Mouse (Mus musculus) limb, embryonic 11.5 days (tissue): ENCODE measurements around the gene Pdcd2. TPM values are rescaled to one million over a fixed set of nuclear protein-coding genes. Genes with fewer than 3 reads are reported as not detected.
"Not testable (repeated sequence)": the region's sequence is repeated elsewhere in the genome, so short reads cannot be mapped to it uniquely, and the experiment has no call there.

Experiments used
- ATAC-seq: fragments of 200-750 bp; cut with Nextera tagmentation; 2 replicates; pipeline ENCODE4 v1.8.0; 2017; ENCODE audit warnings: low read depth; ENCODE audit not compliant: insufficient number of reproducible peaks, low FRiP score, low TSS enrichment
- DNase-seq: peaks from one replicate; pipeline ENCODE4 v3.0.0-alpha.2; 2015; ENCODE audit warnings: low spot score
- H3K27ac ChIP-seq: fragments of 300-500 bp; sonication (generic); replicated peaks from 2 replicates; pipeline ENCODE4 v1.5.1; 2014; ENCODE audit warnings: low read depth, mild to moderate bottlenecking, low read length
- H3K27me3 ChIP-seq: fragments of 300-500 bp; sonication (generic); 2 replicates; pipeline ENCODE4 v1.6.1; 2014; ENCODE audit warnings: mild to moderate bottlenecking, low read length, mixed read lengths; ENCODE audit not compliant: control insufficient read depth, insufficient read depth
- H3K36me3 ChIP-seq: fragments of 300-500 bp; sonication (generic); 2 replicates; pipeline ENCODE4 v1.6.1; 2014; ENCODE audit warnings: mild to moderate bottlenecking, low read length, moderate library complexity, mixed read lengths; ENCODE audit not compliant: control insufficient read depth, insufficient read depth
- H3K4me1 ChIP-seq: fragments of 300-500 bp; sonication (generic); 2 replicates; pipeline ENCODE4 v1.6.1; 2014; ENCODE audit warnings: low read length, mixed read lengths; ENCODE audit not compliant: control insufficient read depth, insufficient read depth
- H3K4me2 ChIP-seq: fragments of 300-500 bp; sonication (generic); 2 replicates; pipeline ENCODE4 v1.6.1; 2014; ENCODE audit warnings: low read depth, mild to moderate bottlenecking, moderate library complexity; ENCODE audit not compliant: severe bottlenecking
- H3K4me3 ChIP-seq: fragments of 300-500 bp; sonication (generic); 2 replicates; pipeline ENCODE4 v1.5.1; 2014; ENCODE audit warnings: low read depth, low read length
- H3K9ac ChIP-seq: fragments of 300-500 bp; sonication (generic); 2 replicates; pipeline ENCODE4 v1.6.1; 2014; ENCODE audit warnings: mild to moderate bottlenecking, low read length
- H3K9me3 ChIP-seq: fragments of 300-500 bp; sonication (generic); 2 replicates; pipeline ENCODE4 v1.6.1; 2016; ENCODE audit warnings: low read length; ENCODE audit not compliant: control insufficient read depth
- WGBS: fragments of 180-500 bp; shearing (Covaris S2); extraction: QIAGEN DNeasy Blood & Tissue Kit; methylation state at CpG from one replicate; pipeline ENCODE4 v1.1.7; 2014; 5-methylcytosine and 5-hydroxymethylcytosine counted together
- polyA plus RNA-seq: library from polyadenylated mRNA; unstranded; fragments of >200 nt; fragmentation: Nextera tagmentation; extraction: Ambion mirVana; gene quantifications from 2 replicates; pipeline ENCODE4 v1.2.1, GENCODE M21; 2014

Pdcd2 gene
- polyA plus RNA-seq, 1 experiment from 2014 or later, result 53.8 TPM

DNA sequence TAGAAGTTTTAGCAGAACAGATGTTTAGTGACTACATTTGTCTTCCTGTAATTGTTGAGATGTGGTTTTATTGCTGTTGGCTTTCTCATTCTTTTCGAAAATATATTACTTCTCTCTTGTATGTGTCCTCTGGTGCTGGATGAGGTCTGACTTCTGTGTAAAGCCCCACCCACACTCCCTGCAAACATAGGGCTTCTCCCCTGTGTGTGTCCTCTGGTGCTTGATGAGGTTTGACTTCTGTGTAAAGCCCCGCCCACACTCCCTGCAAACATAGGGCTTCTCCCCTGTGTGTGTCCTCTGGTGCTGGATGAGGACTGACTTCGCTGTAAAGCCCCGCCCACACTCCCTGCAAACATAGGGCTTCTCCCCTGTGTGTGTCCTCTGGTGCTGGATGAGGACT, 16.8 kb upstream of the Pdcd2 start:
- WGBS, result 77% methylated on average over 2 of the region's 4 CpGs
- not testable (repeated sequence) for ATAC-seq, H3K27me3 ChIP-seq, H3K4me1 ChIP-seq, H3K9ac ChIP-seq, H3K4me2 ChIP-seq, H3K9me3 ChIP-seq, DNase-seq, H3K27ac ChIP-seq, H3K36me3 ChIP-seq, H3K4me3 ChIP-seq

DNA sequence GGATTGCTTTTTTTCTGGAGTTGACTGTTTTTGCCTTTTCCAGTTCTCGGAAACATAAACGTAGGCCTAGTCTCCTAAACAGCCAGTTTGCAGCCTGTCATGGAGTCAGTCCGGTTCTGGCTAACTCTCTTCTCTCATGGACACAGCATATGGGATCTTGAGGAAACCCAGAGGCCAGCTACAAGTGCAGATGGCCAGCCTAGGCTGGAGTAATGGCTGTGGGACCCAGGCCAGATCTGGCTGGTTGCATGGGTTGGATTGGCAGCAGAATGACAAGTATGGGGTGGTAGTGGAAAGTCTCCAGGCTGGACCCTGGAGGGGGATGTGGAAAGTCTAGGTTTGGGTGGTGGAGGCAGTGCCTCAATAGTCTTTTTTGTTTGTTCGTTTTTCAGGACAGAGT, 13.2 kb upstream of the Pdcd2 start:
- Histone ChIP-seq H3K9ac (no peak overlapping the region), H3K27ac (no peak overlapping the region), H3K36me3 (no peaks in the 10 kb centered on the region), H3K27me3 (peaks cover 9% of the 10 kb centered on the region), H3K9me3 (no peaks in the 10 kb centered on the region), H3K4me3 (no peak overlapping the region), H3K4me1 (no peaks in the 10 kb centered on the region), H3K4me2 (no peak overlapping the region)
- ATAC-seq (no peak), DNase-seq (no peak)
- WGBS, result 80% methylated on average over 4 of the region's 4 CpGs

DNA sequence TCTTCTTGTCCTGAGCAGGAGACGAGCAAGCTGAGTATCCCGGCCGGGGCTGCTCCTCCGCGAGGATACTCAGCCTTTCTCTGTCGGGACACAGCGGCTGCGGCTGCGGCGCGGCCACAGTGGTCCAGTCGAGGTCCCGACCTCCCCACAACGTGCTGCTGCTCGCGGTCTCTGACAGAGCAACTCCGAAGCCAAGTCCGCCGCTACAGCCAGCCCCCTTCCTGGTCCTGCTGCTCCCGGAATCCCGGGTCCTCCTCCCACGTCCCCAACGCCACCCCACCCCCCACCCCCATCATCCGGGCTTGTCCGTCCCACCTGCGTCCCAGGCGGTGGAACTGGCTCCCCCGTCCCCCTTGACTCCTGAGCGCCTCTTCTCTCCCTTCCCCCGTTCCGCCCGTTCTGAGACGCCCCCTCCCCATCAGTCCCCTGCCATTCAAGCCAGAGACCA, 9.4 kb upstream of the Pdcd2 start:
- Histone ChIP-seq H3K9me3 (no peaks in the 10 kb centered on the region), H3K36me3 (no peaks in the 10 kb centered on the region), H3K27me3 (peaks cover 9% of the 10 kb centered on the region), H3K4me2 (peak overlapping the region; percentile 88), H3K4me3 (peak overlapping the region; percentile 41), H3K4me1 (no peaks in the 10 kb centered on the region), H3K27ac (no peak overlapping the region), H3K9ac (peak overlapping the region; percentile 47)
- peak; percentile 55 for DNase-seq
- under 1% methylated on average over 33 of the region's 33 CpGs for WGBS
- ATAC-seq, result no peak

GRCm38 (mm10) chr17:15535943-15536342, 8.8 kb upstream of the Pdcd2 start:
- ATAC-seq, result no peak

DNA sequence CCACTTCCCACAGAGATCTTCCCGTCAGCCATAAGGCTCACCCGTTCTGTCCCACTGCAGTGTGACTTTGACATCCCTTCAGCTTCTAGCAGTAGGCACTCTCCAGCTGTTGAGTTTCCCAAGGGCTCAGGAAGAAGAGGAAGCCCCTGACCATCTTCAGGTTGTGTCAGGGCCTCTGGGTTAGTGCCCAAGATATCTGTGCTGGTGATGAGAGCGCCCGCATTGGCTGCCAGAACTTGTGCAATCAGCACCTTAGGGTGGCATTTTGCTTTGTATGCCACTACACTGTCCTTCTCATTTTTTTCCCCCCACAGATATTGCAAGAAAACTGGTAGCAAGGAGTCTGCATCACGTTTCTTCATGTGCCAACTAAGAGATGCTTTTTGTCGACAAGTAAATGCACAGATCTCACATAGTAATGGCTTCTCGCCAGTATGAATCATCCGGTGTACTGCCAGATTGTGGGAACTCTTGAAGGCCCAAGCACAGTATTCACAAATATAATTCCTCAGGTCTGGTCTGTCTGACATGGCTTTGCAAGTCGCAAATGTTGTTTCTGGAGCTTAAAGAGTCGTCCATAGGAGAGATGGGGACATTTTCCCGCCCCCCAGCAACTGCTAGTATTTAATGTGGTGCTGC, 8.2 kb upstream of the Pdcd2 start:
- ATAC-seq (no peak), DNase-seq (no peak)
- Histone ChIP-seq H3K27ac (no peak overlapping the region), H3K4me2 (no peak overlapping the region), H3K36me3 (no peaks in the 10 kb centered on the region), H3K27me3 (peaks cover 9% of the 10 kb centered on the region), H3K4me3 (no peak overlapping the region), H3K4me1 (no peaks in the 10 kb centered on the region), H3K9ac (no peak overlapping the region), H3K9me3 (no peaks in the 10 kb centered on the region)
- WGBS, result 65% methylated on average over 11 of the region's 11 CpGs

More at GRCm38 (mm10) chr17:15535943-15536342, 8.8 kb upstream of the Pdcd2 start:
- Histone ChIP-seq H3K27me3 (peaks cover 9% of the 10 kb centered on the region), H3K4me1 (no peaks in the 10 kb centered on the region), H3K4me2 (peak overlapping the region; percentile 88), H3K9me3 (no peaks in the 10 kb centered on the region), H3K36me3 (no peaks in the 10 kb centered on the region), H3K9ac (no peak overlapping the region), H3K27ac (no peak overlapping the region), H3K4me3 (peak overlapping the region; percentile 41)
- DNase-seq, result no peak
- WGBS, result 19% methylated on average over 8 of the region's 8 CpGs

DNA sequence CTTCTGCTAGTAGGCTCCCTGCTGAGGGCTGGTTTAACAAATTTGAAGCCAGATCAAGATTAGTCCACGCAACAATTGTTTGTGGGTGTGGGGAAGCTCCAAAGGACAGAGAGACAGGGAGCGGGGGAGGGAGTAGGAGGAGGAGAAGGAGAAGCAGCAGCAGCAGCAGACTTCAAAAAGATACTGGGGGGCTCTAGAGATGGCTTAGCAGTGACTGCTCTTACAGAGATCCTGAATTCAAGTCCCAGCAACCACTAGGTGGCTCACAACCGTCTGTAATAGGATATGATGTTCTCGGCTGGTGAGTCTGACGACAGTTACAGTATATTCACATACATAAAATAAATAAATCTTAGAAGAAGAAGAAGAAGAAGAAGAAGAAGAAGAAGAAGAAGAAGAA, 3.0 kb upstream of the Pdcd2 start:
- Histone ChIP-seq H3K9ac (no peak overlapping the region), H3K4me3 (no peak overlapping the region), H3K4me2 (no peak overlapping the region), H3K27me3 (no peaks in the 10 kb centered on the region), H3K9me3 (no peaks in the 10 kb centered on the region), H3K27ac (no peak overlapping the region), H3K36me3 (no peaks in the 10 kb centered on the region), H3K4me1 (0 out of 2 replicates have a peak, but pooled peaks cover 2% of the 10 kb centered on the region)
- DNase-seq, result no peak
- ATAC-seq, result no peak
- WGBS, result 14% methylated on average over 5 of the region's 5 CpGs

- Histone ChIP-seq H3K27ac (no peak overlapping the region), H3K4me1 (0 out of 2 replicates have a peak, but pooled peaks cover 2% of the 10 kb centered on the region), H3K27me3 (no peaks in the 10 kb centered on the region), H3K4me3 (no peak overlapping the region), H3K9me3 (no peaks in the 10 kb centered on the region), H3K36me3 (peaks cover 8% of the 10 kb centered on the region), H3K9ac (no peak overlapping the region), H3K4me2 (no peak overlapping the region)
- DNase-seq (no peak), ATAC-seq (no peak)
- WGBS, result 80% methylated on average over 2 of the region's 2 CpGs
These were observed 1.8 kb upstream of the Pdcd2 start for GRCm38 (mm10) chr17:15528887-15529286.

- peak overlapping the region; percentile 71 for H3K4me3 ChIP-seq
- WGBS, result 56% methylated on average over 3 of the region's 3 CpGs
- H3K9ac ChIP-seq, result peak overlapping the region; percentile 65; the same call in 1 of the 2 replicates
- H3K27ac ChIP-seq, result no peak overlapping the region
- 0 out of 2 replicates have a peak, but pooled peaks cover 2% of the 10 kb centered on the region for H3K4me1 ChIP-seq
- H3K4me2 ChIP-seq, result peak overlapping the region; percentile 70
- no peaks in the 10 kb centered on the region for H3K27me3 ChIP-seq
- H3K36me3 ChIP-seq, result peaks cover 8% of the 10 kb centered on the region
- H3K9me3 ChIP-seq, result no peaks in the 10 kb centered on the region
- DNase-seq (no peak), ATAC-seq (no peak)
These were observed 673 bp upstream of the Pdcd2 start for GRCm38 (mm10) chr17:15527811-15528136.

DNA sequence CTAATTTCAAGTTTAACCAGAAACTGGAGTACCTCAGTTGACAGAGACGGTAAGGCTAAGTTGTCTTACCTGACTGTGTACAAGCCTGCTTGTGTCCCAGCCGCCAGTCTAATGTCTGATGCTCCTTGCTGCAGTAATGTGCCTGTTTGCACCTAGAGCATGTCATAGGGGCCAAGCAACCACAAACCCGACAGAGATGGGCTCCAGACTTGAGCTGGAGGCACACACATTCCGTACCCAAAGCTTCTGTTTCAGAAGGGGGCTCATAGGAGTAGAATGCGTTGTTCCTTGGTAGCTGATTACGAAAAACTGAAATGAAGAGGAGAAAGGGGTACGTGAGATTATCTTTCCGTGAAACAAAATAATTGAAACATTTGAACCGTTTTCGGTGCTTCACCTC, 797 bp downstream of the Pdcd2 start:
- DNase-seq, result no peak
- WGBS, result 15% methylated on average over 10 of the region's 10 CpGs
- H3K27ac ChIP-seq, result no peak overlapping the region

More for the DNA sequence above, 797 bp downstream of the Pdcd2 start:
- peak overlapping the region; percentile 65 for H3K9ac ChIP-seq
- no peaks in the 10 kb centered on the region for H3K9me3 ChIP-seq
- peak overlapping the region; percentile 71 for H3K4me3 ChIP-seq
- peaks cover 10% of the 10 kb centered on the region for H3K36me3 ChIP-seq
- 0 out of 2 replicates have a peak, but pooled peaks cover 2% of the 10 kb centered on the region for H3K4me1 ChIP-seq
- ATAC-seq, result no peak
- H3K27me3 ChIP-seq, result no peaks in the 10 kb centered on the region
- peak overlapping the region; percentile 70 for H3K4me2 ChIP-seq
